Mouse (Mus musculus) midbrain, embryonic 10.5 days (tissue): ENCODE results near the gene Acad11. TPM values are rescaled to one million over a fixed set of nuclear protein-coding genes. Genes with fewer than 3 reads are reported as not detected.

Experiments
- DNase-seq: peaks from one replicate; pipeline ENCODE4 v3.0.0-alpha.2; 2017; ENCODE audit warnings: low spot score
- H3K27ac ChIP-seq: fragments of 300-500 bp; sonication (generic); replicated peaks from 2 replicates; pipeline ENCODE4 v1.5.1; 2016; ENCODE audit warnings: mild to moderate bottlenecking
- H3K27me3 ChIP-seq: fragments of 300-500 bp; sonication (generic); 2 replicates; pipeline ENCODE4 v1.6.1; 2016; ENCODE audit warnings: low read depth, mild to moderate bottlenecking; ENCODE audit not compliant: poor library complexity, severe bottlenecking
- H3K36me3 ChIP-seq: fragments of 300-500 bp; sonication (generic); 2 replicates; pipeline ENCODE4 v1.6.1; 2016; ENCODE audit warnings: mild to moderate bottlenecking, moderate library complexity
- H3K4me1 ChIP-seq: fragments of 300-500 bp; sonication (generic); 2 replicates; pipeline ENCODE4 v1.6.1; 2016
- H3K4me3 ChIP-seq: fragments of 300-500 bp; sonication (generic); 2 replicates; pipeline ENCODE4 v1.5.1; 2016; ENCODE audit warnings: mild to moderate bottlenecking, moderate library complexity
- H3K9me3 ChIP-seq: fragments of 300-500 bp; sonication (generic); replicated peaks from 2 replicates; pipeline ENCODE4 v1.6.1; 2016; ENCODE audit warnings: mild to moderate bottlenecking
- WGBS: fragments of 180-500 bp; shearing (Covaris S2); methylation state at CpG from one replicate; pipeline ENCODE4 v1.1.7; 2016; 5-methylcytosine and 5-hydroxymethylcytosine counted together
- polyA plus RNA-seq: library from polyadenylated mRNA; unstranded; fragments of >200 nt; fragmentation: Nextera tagmentation; extraction: Ambion mirVana; gene quantifications from 2 replicates; pipeline ENCODE4 v1.2.1, GENCODE M21; 2016

Acad11 gene
- polyA plus RNA-seq, 1 experiment from 2014 or later: 8.1 TPM

DNA sequence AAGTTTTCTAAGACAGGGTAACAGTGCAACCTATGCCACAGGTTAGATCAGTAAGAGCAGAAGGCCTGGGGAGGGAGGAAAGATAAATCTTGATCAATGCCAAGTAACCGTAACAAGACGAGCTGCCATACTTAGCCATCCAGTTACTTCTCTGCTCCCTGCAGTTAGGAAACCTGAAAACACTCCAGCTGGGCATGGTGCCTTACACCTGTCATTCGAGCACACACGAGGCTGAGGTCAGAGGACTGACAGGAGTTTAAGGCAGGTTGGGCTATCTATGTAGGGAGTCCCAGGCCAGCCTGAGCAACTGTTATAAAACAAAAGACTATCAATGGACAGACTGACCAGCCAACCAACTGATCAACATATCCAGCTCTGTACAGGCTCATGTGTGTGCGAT lies 102.7 kb downstream of the Acad11 start:
- no peak overlapping the region for H3K27ac ChIP-seq
- H3K36me3 ChIP-seq: peaks cover 93% of the 10 kb centered on the region
- no peaks in the 10 kb centered on the region for H3K4me1 ChIP-seq
- H3K27me3 ChIP-seq: no peaks in the 10 kb centered on the region
- WGBS: 96% methylated on average over 5 of the region's 5 CpGs
- no peak for DNase-seq
- no peaks in the 10 kb centered on the region for H3K9me3 ChIP-seq
- no peak overlapping the region for H3K4me3 ChIP-seq

DNA sequence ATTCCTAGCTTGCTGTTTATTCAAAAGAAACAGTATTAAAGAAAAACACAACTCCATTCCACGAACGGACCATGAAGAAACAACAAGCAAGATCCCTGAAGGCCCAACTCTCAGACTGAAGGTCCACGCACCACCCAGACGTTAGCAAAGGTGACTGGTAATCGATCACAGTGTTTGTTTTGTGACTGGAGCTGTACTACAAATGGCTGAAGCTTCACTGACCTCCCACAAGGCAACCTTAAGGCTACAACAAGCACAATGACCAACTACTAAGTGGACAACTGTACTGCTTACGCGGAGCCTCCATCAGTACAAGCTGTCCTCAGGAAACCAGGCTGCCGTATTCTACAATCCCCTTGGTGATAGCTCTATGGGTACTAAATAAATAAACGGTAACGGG lies 106.8 kb downstream of the Acad11 start:
- no peak for DNase-seq
- Histone ChIP-seq H3K27me3 (no peaks in the 10 kb centered on the region), H3K36me3 (peaks cover 93% of the 10 kb centered on the region), H3K27ac (no peak overlapping the region), H3K9me3 (no peaks in the 10 kb centered on the region), H3K4me3 (no peak overlapping the region), H3K4me1 (no peaks in the 10 kb centered on the region)
- 95% methylated on average over 10 of the region's 10 CpGs for WGBS

DNA sequence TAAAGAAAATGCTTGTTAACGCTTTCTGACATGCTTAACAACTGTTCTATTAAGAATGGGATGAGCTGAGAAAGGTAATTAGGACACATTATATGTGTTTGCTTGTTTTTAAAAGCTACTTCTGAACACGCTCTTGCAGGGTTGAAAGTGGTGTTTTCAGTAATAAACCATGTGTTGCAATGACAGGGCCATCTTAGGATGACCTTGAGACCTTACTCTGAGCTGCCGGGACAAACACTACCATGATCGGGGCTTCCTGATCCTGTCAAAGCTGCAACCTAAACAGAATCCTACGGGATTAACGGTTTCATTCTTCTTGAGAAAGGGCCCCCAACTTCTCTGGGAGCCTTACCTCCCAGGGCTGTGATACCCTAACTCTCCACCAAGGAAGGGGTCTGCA lies 108.5 kb downstream of the Acad11 start:
- peaks cover 93% of the 10 kb centered on the region for H3K36me3 ChIP-seq
- 91% methylated on average over 6 of the region's 6 CpGs for WGBS
- H3K4me3 ChIP-seq: no peak overlapping the region
- no peak for DNase-seq
- no peaks in the 10 kb centered on the region for H3K27me3 ChIP-seq
- H3K4me1 ChIP-seq: no peaks in the 10 kb centered on the region
- no peak overlapping the region for H3K27ac ChIP-seq
- H3K9me3 ChIP-seq: no peaks in the 10 kb centered on the region

DNA sequence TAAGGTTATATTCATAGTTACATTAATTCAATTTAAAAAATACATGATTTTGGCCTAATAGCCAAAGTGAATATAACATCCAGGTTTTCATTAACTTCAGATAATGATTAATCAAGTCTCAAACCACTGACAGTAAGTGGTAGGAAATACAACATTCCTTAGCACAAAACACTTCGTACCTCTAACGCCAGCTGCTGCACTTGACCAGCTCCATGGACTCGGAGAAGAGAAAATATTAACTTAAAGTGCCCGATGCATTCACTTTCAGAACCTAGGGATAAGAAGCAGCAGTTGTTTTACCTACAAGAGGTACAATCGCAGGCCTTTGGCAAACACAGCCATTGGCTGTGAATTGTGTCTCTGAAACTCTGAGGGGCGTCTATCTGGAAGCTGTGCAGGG lies 109.2 kb downstream of the Acad11 start:
- H3K27me3 ChIP-seq: no peaks in the 10 kb centered on the region
- peaks cover 93% of the 10 kb centered on the region for H3K36me3 ChIP-seq
- no peaks in the 10 kb centered on the region for H3K9me3 ChIP-seq
- H3K4me1 ChIP-seq: no peaks in the 10 kb centered on the region
- no peak for DNase-seq
- no peak overlapping the region for H3K4me3 ChIP-seq
- WGBS: 97% methylated on average over 6 of the region's 6 CpGs
- no peak overlapping the region for H3K27ac ChIP-seq

Other genes starting within 250 kb of the Acad11 start
- 3.2 and 3.6 TPM in 2 replicates for gene Nphp3, start 60.8 kb upstream of the Acad11 start, polyA plus RNA-seq
- not detected in 2 replicates for gene Gm28305, start 22.7 kb upstream of the Acad11 start, polyA plus RNA-seq
- 46.2 and 48.3 TPM in 2 replicates for gene Uba5, start 243 bp upstream of the Acad11 start, polyA plus RNA-seq
- gene Ackr4, start 63.6 kb downstream of the Acad11 start, polyA plus RNA-seq: 0.30 and 0.59 TPM in 2 replicates
- 15.9 and 18.7 TPM in 2 replicates for gene Dnajc13, start 199.6 kb downstream of the Acad11 start, polyA plus RNA-seq